In the genomic region with DNA sequence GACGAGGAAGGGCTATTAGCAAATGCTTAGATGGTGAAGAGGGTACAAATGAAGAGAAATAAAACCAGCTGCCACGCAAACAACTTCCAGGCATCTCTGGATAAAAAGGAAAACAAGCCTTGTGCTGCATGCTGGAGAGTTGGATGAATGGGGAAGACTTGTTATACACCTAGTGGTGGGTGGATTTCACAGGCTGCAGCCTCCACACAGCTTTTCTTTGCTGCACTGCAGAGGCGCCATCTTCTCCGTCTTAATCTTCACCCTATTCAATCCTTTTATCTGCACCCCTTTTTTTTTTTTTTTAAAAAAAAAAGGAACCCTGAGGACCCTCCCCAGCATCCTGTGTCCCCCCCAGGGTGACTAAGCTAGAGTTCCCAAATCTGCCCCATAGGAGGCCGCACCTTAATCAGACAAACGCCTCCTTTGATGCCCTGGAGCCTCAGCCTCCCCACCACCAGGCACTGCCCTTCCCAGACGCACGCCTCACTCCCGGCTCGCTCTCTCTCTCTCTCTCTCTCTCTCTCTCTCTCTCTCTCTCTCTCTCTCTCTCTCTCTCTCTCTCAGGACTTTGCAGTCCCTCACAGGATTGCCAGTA, we compare ENCODE assay signal across 8 mouse cellular contexts. TPM values are rescaled to one million over a fixed set of nuclear protein-coding genes. Genes with fewer than 3 reads are reported as not detected.
DNase-seq lines count a peak whose midpoint lies in the region; ATAC-seq and TF ChIP-seq lines count a peak whose summit lies in the region.

No protein-coding gene starts in this region.

- no peak for DNase-seq in testis, postnatal 10 days (ENCODE audit: low spot score)
- peak; percentile 77 for DNase-seq in embryonic facial prominence, embryonic 11.5 days (ENCODE audit: low spot score)
- DNase-seq in heart, postnatal 10 days, result peak; percentile 48 to 53
- peak; percentile 51 to 57 for DNase-seq in layer of hippocampus, adult 8-10 months (ENCODE audit: low spot score in 2 of 2)
- DNase-seq in lung, postnatal 10 days, result peak; percentile 63
- peak; percentile 41 for DNase-seq in right cerebral cortex, postnatal 14 days
- no peak for DNase-seq in ovary, adult 18-20 months (ENCODE audit: low spot score)

- H3K27ac ChIP-seq in testis, adult 2 months (ENCODE audit: control insufficient read depth, insufficient read depth, low read depth, low read length), result peak overlapping the region; percentile 41; the same call in 1 of the 2 replicates
- peak overlapping the region; percentile 78 for H3K27ac ChIP-seq in embryonic facial prominence, embryonic 11.5 days (replicated peaks; ENCODE audit: low read depth, low read length)

- peak overlapping the region; percentile 46 for H3K4me2 ChIP-seq in embryonic facial prominence, embryonic 11.5 days (ENCODE audit: low read depth, low read length)

- under 1% methylated on average over 10 of the region's 10 CpGs for WGBS in embryonic facial prominence, embryonic 11.5 days

- peak overlapping the region; percentile 88 for H3K9ac ChIP-seq in embryonic facial prominence, embryonic 11.5 days (replicated peaks; ENCODE audit: low read length)

- no peaks in the 10 kb centered on the region for H3K9me3 ChIP-seq in embryonic facial prominence, embryonic 11.5 days (replicated peaks; ENCODE audit: control insufficient read depth, low read length)

- peak overlapping the region; percentile 86 for H3K4me3 ChIP-seq in testis, adult 2 months (ENCODE audit: control insufficient read depth, low read depth, low read length)
- peak overlapping the region; percentile 92 for H3K4me3 ChIP-seq in embryonic facial prominence, embryonic 11.5 days (ENCODE audit: low read depth, low read length)

- no peaks in the 10 kb centered on the region for H3K36me3 ChIP-seq in testis, adult 2 months (ENCODE audit: control insufficient read depth, insufficient read depth, low read length)
- H3K36me3 ChIP-seq in embryonic facial prominence, embryonic 11.5 days (replicated peaks; ENCODE audit: control insufficient read depth, insufficient read depth, low read depth, low read length), result no peaks in the 10 kb centered on the region

- intact Hi-C loops in heart, postnatal 10 days (cut with DNase I), result loop anchor here (5.0 to 10.0 kb wide), 5 partner anchors 40 to 505 kb away; no protein-coding TSS in a partner anchor

- peaks cover 7% of the 10 kb centered on the region for H3K4me1 ChIP-seq in testis, adult 2 months (ENCODE audit: control insufficient read depth, insufficient read depth, low read length)
- peaks cover 3% of the 10 kb centered on the region; the same call in 1 of the 2 replicates for H3K4me1 ChIP-seq in embryonic facial prominence, embryonic 11.5 days (ENCODE audit: control insufficient read depth, insufficient read depth, low read length)

- TF ChIP-seq POLR2A in testis, adult 2 months (IDR thresholded peaks at IDR 0.05; ENCODE audit: control insufficient read depth, low read depth, low read length), result no peak

- ATAC-seq in embryonic facial prominence, embryonic 11.5 days (replicated peaks; ENCODE audit: insufficient number of reproducible peaks, low FRiP score, low TSS enrichment, low read depth), result peak; percentile 60

- no peaks in the 10 kb centered on the region for H3K27me3 ChIP-seq in testis, adult 2 months (ENCODE audit: control insufficient read depth, insufficient read depth, low read length)
- H3K27me3 ChIP-seq in embryonic facial prominence, embryonic 11.5 days (ENCODE audit: control insufficient read depth, insufficient read depth, low read length), result no peaks in the 10 kb centered on the region

- TF ChIP-seq CTCF in testis, adult 2 months (IDR thresholded peaks at IDR 0.05; ENCODE audit: control insufficient read depth, insufficient read depth, insufficient replicate concordance, low read depth, low read length), result no peak

RNA-seq across cellular contexts. Expression of gene App, which starts 1.5 kb away (rescaled TPM):
- 74.5 and 89.0 TPM in 2 replicates for polyA plus RNA-seq in testis, adult 2 months (2012; rRNA removed)
- polyA plus RNA-seq in embryonic facial prominence, embryonic 11.5 days (2014; fragmentation: Nextera tagmentation; extraction: Ambion mirVana), result 146 and 157 TPM in 2 replicates
- total RNA-seq in heart, postnatal 10 days (2021), result 100 to 1,000 TPM; 231 to 247 TPM
- total RNA-seq in layer of hippocampus, adult 8-10 months (2022), result 1,000 to 10,000 TPM; 1,204 to 1,249 (median 1,228) TPM

Comparison
In these comparisons a context has a peak if more than half of its experiments do, and no peak if none do; other contexts are left out.
1. DNase-seq: peak in embryonic facial prominence, embryonic 11.5 days (single experiment), heart, postnatal 10 days (2 of 2), layer of hippocampus, adult 8-10 months (2 of 2), lung, postnatal 10 days (single experiment) and right cerebral cortex, postnatal 14 days (single experiment); none in testis, postnatal 10 days (single experiment) and ovary, adult 18-20 months (single experiment).
2. RNA of gene App, which starts 1.5 kb away (total RNA-seq): 1,204 to 1,249 TPM in layer of hippocampus, adult 8-10 months; 231 to 247 TPM in heart, postnatal 10 days; every median in the first group is over 4 times any median in the second.